Mouse (Mus musculus) fat pad, adult 2 months (tissue): Measurements from ENCODE around the gene Ddx10.
"Not testable (repeated sequence)": the region's sequence is repeated elsewhere in the genome, so short reads cannot be mapped to it uniquely, and the experiment has no call there.

Experiments
- DNase-seq: peaks from one replicate; pipeline ENCODE4 v3.0.0-alpha.2; 2011; ENCODE audit warnings: low read depth, low spot score; ENCODE audit errors: extremely low read depth

The Ddx10 gene

GRCm38 (mm10) chr9:53173258-53173657 is 74.6 kb downstream of the Ddx10 start:
- DNase-seq: no peak

- no peak for DNase-seq
Measured at GRCm38 (mm10) chr9:53144266-53144665, 103.6 kb downstream of the Ddx10 start.

- no peak for DNase-seq
Measured at GRCm38 (mm10) chr9:53143508-53143907, 104.3 kb downstream of the Ddx10 start.

- not testable (repeated sequence) for DNase-seq
Measured at GRCm38 (mm10) chr9:53142424-53142823, 105.4 kb downstream of the Ddx10 start.

GRCm38 (mm10) chr9:53140610-53141165 is 107.2 kb downstream of the Ddx10 start:
- DNase-seq: no peak

GRCm38 (mm10) chr9:53132826-53133225 is 115.0 kb downstream of the Ddx10 start:
- DNase-seq: no peak

GRCm38 (mm10) chr9:53130460-53130859 is 117.4 kb downstream of the Ddx10 start:
- DNase-seq: no peak

- DNase-seq: no peak
Measured at GRCm38 (mm10) chr9:53101103-53101502, 146.8 kb downstream of the Ddx10 start.

- DNase-seq: peak; percentile 39
Measured at GRCm38 (mm10) chr9:53095319-53096165, 152.3 kb downstream of the Ddx10 start.

- no peak for DNase-seq
Measured at GRCm38 (mm10) chr9:53094536-53094935, 153.3 kb downstream of the Ddx10 start.

- no peak for DNase-seq
Measured at GRCm38 (mm10) chr9:53077626-53078025, 170.2 kb downstream of the Ddx10 start.

GRCm38 (mm10) chr9:53075931-53076330 is 171.9 kb downstream of the Ddx10 start:
- DNase-seq: no peak

GRCm38 (mm10) chr9:53074443-53074842 is 173.4 kb downstream of the Ddx10 start:
- no peak for DNase-seq

- DNase-seq: no peak
Measured at GRCm38 (mm10) chr9:53073576-53074112, 174.2 kb downstream of the Ddx10 start.

- DNase-seq: no peak
Measured at GRCm38 (mm10) chr9:53072088-53072487, 175.8 kb downstream of the Ddx10 start.

GRCm38 (mm10) chr9:53070875-53071524 is 176.9 kb downstream of the Ddx10 start:
- no peak for DNase-seq

- no peak for DNase-seq
Measured at GRCm38 (mm10) chr9:53068166-53068565, 179.7 kb downstream of the Ddx10 start.

GRCm38 (mm10) chr9:53066428-53066827 is 181.4 kb downstream of the Ddx10 start:
- DNase-seq: no peak

GRCm38 (mm10) chr9:53065028-53065427 is 182.8 kb downstream of the Ddx10 start:
- no peak for DNase-seq

GRCm38 (mm10) chr9:53064531-53064930 is 183.3 kb downstream of the Ddx10 start:
- DNase-seq: no peak

GRCm38 (mm10) chr9:53055306-53055705 is 192.5 kb downstream of the Ddx10 start:
- no peak for DNase-seq
